Mouse (Mus musculus): ENCODE data around the gene March10. TPM values are rescaled to one million over a fixed set of nuclear protein-coding genes. Genes with fewer than 3 reads are reported as not detected.

Gene March10
- polyA plus RNA-seq, 1 experiment from 2014 or later, result 0.31 TPM

DNA sequence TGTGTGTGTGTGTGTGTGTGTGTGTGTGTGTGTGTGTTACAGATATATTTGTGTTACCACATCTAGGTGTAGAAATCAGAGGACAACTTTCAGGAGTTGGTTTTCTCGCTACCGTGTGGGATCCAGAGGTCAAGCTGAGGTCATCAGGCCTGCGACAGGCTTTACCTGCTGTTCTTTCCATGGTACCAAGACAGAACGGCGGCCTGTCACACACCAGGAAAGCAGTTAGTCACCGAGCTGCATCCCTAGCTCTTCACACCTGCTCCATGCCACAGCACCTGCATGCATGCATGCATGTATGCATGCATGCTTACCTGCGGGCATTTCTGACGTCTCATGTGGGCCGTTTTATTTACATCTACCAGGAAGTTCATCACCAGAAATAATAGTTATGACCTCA is 9.0 kb upstream of the March10 start:
- H3K36me3 ChIP-seq (replicated peaks; ENCODE audit: control insufficient read depth, insufficient read depth, low read depth, low read length), result no peaks in the 10 kb centered on the region
- H3K9ac ChIP-seq (replicated peaks; ENCODE audit: low read length), result no peak overlapping the region
- ATAC-seq (replicated peaks; ENCODE audit: insufficient number of reproducible peaks, low FRiP score, low TSS enrichment, low read depth) (no peak), DNase-seq (ENCODE audit: low spot score) (no peak)
- H3K27ac ChIP-seq (replicated peaks; ENCODE audit: low read depth, low read length), result no peak overlapping the region
- no peak overlapping the region for H3K4me3 ChIP-seq (ENCODE audit: low read depth, low read length)
- H3K27me3 ChIP-seq (ENCODE audit: control insufficient read depth, insufficient read depth, low read length), result no peaks in the 10 kb centered on the region
- 77% methylated on average over 9 of the region's 9 CpGs for WGBS
- 0 out of 2 replicates have a peak, but pooled peaks cover 2% of the 10 kb centered on the region for H3K4me1 ChIP-seq (ENCODE audit: control insufficient read depth, insufficient read depth, low read length)
- no peak overlapping the region for H3K4me2 ChIP-seq (ENCODE audit: low read depth, low read length)
- H3K9me3 ChIP-seq (replicated peaks; ENCODE audit: control insufficient read depth, low read length), result no peaks in the 10 kb centered on the region

- DNase-seq (ENCODE audit: low spot score) (no peak), ATAC-seq (replicated peaks; ENCODE audit: insufficient number of reproducible peaks, low FRiP score, low TSS enrichment, low read depth) (no peak)
- Histone ChIP-seq H3K4me2 (ENCODE audit: low read depth, low read length) (no peak overlapping the region), H3K27me3 (ENCODE audit: control insufficient read depth, insufficient read depth, low read length) (no peaks in the 10 kb centered on the region), H3K27ac (replicated peaks; ENCODE audit: low read depth, low read length) (no peak overlapping the region), H3K9me3 (replicated peaks; ENCODE audit: control insufficient read depth, low read length) (no peaks in the 10 kb centered on the region), H3K9ac (replicated peaks; ENCODE audit: low read length) (no peak overlapping the region), H3K4me3 (ENCODE audit: low read depth, low read length) (no peak overlapping the region), H3K36me3 (replicated peaks; ENCODE audit: control insufficient read depth, insufficient read depth, low read depth, low read length) (no peaks in the 10 kb centered on the region), H3K4me1 (ENCODE audit: control insufficient read depth, insufficient read depth, low read length) (0 out of 2 replicates have a peak, but pooled peaks cover 2% of the 10 kb centered on the region)
- WGBS, result 83% methylated on average over 8 of the region's 8 CpGs
These were observed 8.0 kb upstream of the March10 start for GRCm38 (mm10) chr11:105464430-105464967.

GRCm38 (mm10) chr11:105459900-105460299 is 3.4 kb upstream of the March10 start:
- Histone ChIP-seq H3K9ac (replicated peaks; ENCODE audit: low read length) (no peak overlapping the region), H3K27me3 (ENCODE audit: control insufficient read depth, insufficient read depth, low read length) (no peaks in the 10 kb centered on the region), H3K27ac (replicated peaks; ENCODE audit: low read depth, low read length) (no peak overlapping the region), H3K4me3 (ENCODE audit: low read depth, low read length) (no peak overlapping the region), H3K4me1 (ENCODE audit: control insufficient read depth, insufficient read depth, low read length) (no peaks in the 10 kb centered on the region), H3K4me2 (ENCODE audit: low read depth, low read length) (no peak overlapping the region), H3K36me3 (replicated peaks; ENCODE audit: control insufficient read depth, insufficient read depth, low read depth, low read length) (no peaks in the 10 kb centered on the region), H3K9me3 (replicated peaks; ENCODE audit: control insufficient read depth, low read length) (no peaks in the 10 kb centered on the region)
- ATAC-seq (replicated peaks; ENCODE audit: insufficient number of reproducible peaks, low FRiP score, low TSS enrichment, low read depth), result no peak
- WGBS, result 47% methylated on average over 5 of the region's 5 CpGs
- DNase-seq (ENCODE audit: low spot score), result no peak

GRCm38 (mm10) chr11:105457041-105457440 is 506 bp upstream of the March10 start:
- ATAC-seq (replicated peaks; ENCODE audit: insufficient number of reproducible peaks, low FRiP score, low TSS enrichment, low read depth) (no peak), DNase-seq (ENCODE audit: low spot score) (no peak)
- Histone ChIP-seq H3K4me2 (ENCODE audit: low read depth, low read length) (peak overlapping the region; percentile 89), H3K9ac (replicated peaks; ENCODE audit: low read length) (no peak overlapping the region), H3K27ac (replicated peaks; ENCODE audit: low read depth, low read length) (no peak overlapping the region), H3K36me3 (replicated peaks; ENCODE audit: control insufficient read depth, insufficient read depth, low read depth, low read length) (no peaks in the 10 kb centered on the region), H3K27me3 (ENCODE audit: control insufficient read depth, insufficient read depth, low read length) (no peaks in the 10 kb centered on the region), H3K4me3 (ENCODE audit: low read depth, low read length) (peak overlapping the region; percentile 49), H3K9me3 (replicated peaks; ENCODE audit: control insufficient read depth, low read length) (no peaks in the 10 kb centered on the region), H3K4me1 (ENCODE audit: control insufficient read depth, insufficient read depth, low read length) (no peaks in the 10 kb centered on the region)
- WGBS, result 63% methylated on average over 7 of the region's 7 CpGs

- no peak for DNase-seq (ENCODE audit: low spot score)
- Histone ChIP-seq H3K27me3 (ENCODE audit: control insufficient read depth, insufficient read depth, low read length) (no peaks in the 10 kb centered on the region), H3K4me3 (ENCODE audit: low read depth, low read length) (no peak overlapping the region), H3K27ac (replicated peaks; ENCODE audit: low read depth, low read length) (no peak overlapping the region), H3K36me3 (replicated peaks; ENCODE audit: control insufficient read depth, insufficient read depth, low read depth, low read length) (no peaks in the 10 kb centered on the region), H3K9me3 (replicated peaks; ENCODE audit: control insufficient read depth, low read length) (no peaks in the 10 kb centered on the region), H3K4me1 (ENCODE audit: control insufficient read depth, insufficient read depth, low read length) (no peaks in the 10 kb centered on the region; the same call in 1 of the 2 replicates), H3K4me2 (ENCODE audit: low read depth, low read length) (no peak overlapping the region), H3K9ac (replicated peaks; ENCODE audit: low read length) (no peak overlapping the region)
- WGBS, result 89% methylated on average over 5 of the region's 5 CpGs
- ATAC-seq (replicated peaks; ENCODE audit: insufficient number of reproducible peaks, low FRiP score, low TSS enrichment, low read depth), result no peak
These were observed 1.4 kb downstream of the March10 start for GRCm38 (mm10) chr11:105455118-105455517.

DNA sequence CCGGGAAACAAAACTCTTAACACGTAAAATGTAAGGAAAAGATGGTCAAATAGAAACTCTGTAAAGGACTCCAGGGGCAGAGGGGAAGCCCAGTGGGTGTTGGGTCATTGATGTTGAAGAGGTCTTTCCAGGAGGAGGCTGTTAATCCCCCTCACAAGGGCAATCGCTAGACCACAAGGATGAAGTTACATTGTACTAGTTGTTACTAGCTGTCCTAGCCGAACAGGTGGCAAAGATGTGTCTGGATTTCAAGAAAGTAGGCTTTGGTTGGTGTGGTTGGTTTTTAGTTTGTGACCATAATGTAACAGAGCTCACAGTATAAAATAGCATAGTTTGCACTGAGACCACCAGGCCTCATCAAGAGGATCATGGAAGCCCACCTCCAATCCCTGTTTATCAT is 3.5 kb downstream of the March10 start:
- ATAC-seq (replicated peaks; ENCODE audit: insufficient number of reproducible peaks, low FRiP score, low TSS enrichment, low read depth) (no peak), DNase-seq (ENCODE audit: low spot score) (no peak)
- WGBS, result 84% methylated on average over 4 of the region's 4 CpGs
- Histone ChIP-seq H3K27me3 (ENCODE audit: control insufficient read depth, insufficient read depth, low read length) (no peaks in the 10 kb centered on the region), H3K27ac (replicated peaks; ENCODE audit: low read depth, low read length) (no peak overlapping the region), H3K9ac (replicated peaks; ENCODE audit: low read length) (no peak overlapping the region), H3K9me3 (replicated peaks; ENCODE audit: control insufficient read depth, low read length) (no peaks in the 10 kb centered on the region), H3K4me2 (ENCODE audit: low read depth, low read length) (no peak overlapping the region), H3K4me1 (ENCODE audit: control insufficient read depth, insufficient read depth, low read length) (no peaks in the 10 kb centered on the region; the same call in 1 of the 2 replicates), H3K36me3 (replicated peaks; ENCODE audit: control insufficient read depth, insufficient read depth, low read depth, low read length) (no peaks in the 10 kb centered on the region), H3K4me3 (ENCODE audit: low read depth, low read length) (no peak overlapping the region)

GRCm38 (mm10) chr11:105452504-105452903 is 4.0 kb downstream of the March10 start:
- DNase-seq (ENCODE audit: low spot score) (no peak), ATAC-seq (replicated peaks; ENCODE audit: insufficient number of reproducible peaks, low FRiP score, low TSS enrichment, low read depth) (no peak)
- no peaks in the 10 kb centered on the region; the same call in 1 of the 2 replicates for H3K4me1 ChIP-seq (ENCODE audit: control insufficient read depth, insufficient read depth, low read length)
- no peak overlapping the region for H3K27ac ChIP-seq (replicated peaks; ENCODE audit: low read depth, low read length)
- H3K4me3 ChIP-seq (ENCODE audit: low read depth, low read length), result no peak overlapping the region
- no peak overlapping the region for H3K9ac ChIP-seq (replicated peaks; ENCODE audit: low read length)
- H3K9me3 ChIP-seq (replicated peaks; ENCODE audit: control insufficient read depth, low read length), result no peaks in the 10 kb centered on the region
- no peaks in the 10 kb centered on the region for H3K36me3 ChIP-seq (replicated peaks; ENCODE audit: control insufficient read depth, insufficient read depth, low read depth, low read length)
- H3K4me2 ChIP-seq (ENCODE audit: low read depth, low read length), result no peak overlapping the region
- no peaks in the 10 kb centered on the region for H3K27me3 ChIP-seq (ENCODE audit: control insufficient read depth, insufficient read depth, low read length)
- WGBS, result 74% methylated on average over 4 of the region's 4 CpGs

DNA sequence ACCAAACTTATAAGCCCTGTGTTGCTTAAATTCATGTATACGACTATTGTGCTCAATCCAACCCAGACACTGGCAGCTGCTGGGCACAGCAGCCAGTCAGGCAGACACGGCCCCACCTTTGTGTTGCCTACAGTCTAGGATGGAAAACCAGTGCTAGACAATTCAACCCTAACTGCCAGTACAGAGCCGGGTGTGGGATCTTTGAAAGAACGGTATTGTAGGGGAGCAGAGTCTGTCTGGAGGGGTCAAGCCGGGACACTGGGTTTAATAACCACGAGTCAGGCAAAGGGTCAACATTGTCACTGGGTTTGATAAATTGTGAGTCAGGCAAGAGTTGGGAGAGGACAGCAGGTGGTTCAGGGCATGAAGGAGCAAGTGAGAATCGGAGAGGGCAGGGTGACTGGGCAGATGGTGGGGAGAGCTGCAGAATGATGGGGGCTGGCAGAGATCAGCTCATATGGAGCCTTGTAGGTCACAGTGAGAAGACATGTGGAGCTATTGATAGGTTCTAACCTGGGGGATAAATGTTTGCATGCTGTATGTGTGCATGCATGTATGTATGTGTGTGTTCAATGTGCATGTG is 4.9 kb downstream of the March10 start:
- Histone ChIP-seq H3K4me1 (ENCODE audit: control insufficient read depth, insufficient read depth, low read length) (no peaks in the 10 kb centered on the region; the same call in 1 of the 2 replicates), H3K9ac (replicated peaks; ENCODE audit: low read length) (no peak overlapping the region), H3K27ac (replicated peaks; ENCODE audit: low read depth, low read length) (no peak overlapping the region), H3K4me2 (ENCODE audit: low read depth, low read length) (no peak overlapping the region), H3K9me3 (replicated peaks; ENCODE audit: control insufficient read depth, low read length) (no peaks in the 10 kb centered on the region), H3K27me3 (ENCODE audit: control insufficient read depth, insufficient read depth, low read length) (no peaks in the 10 kb centered on the region), H3K4me3 (ENCODE audit: low read depth, low read length) (no peak overlapping the region), H3K36me3 (replicated peaks; ENCODE audit: control insufficient read depth, insufficient read depth, low read depth, low read length) (no peaks in the 10 kb centered on the region)
- ATAC-seq (replicated peaks; ENCODE audit: insufficient number of reproducible peaks, low FRiP score, low TSS enrichment, low read depth) (no peak; the same call in 1 of the 2 replicates), DNase-seq (ENCODE audit: low spot score) (no peak)
- WGBS, result 62% methylated on average over 7 of the region's 7 CpGs
